Comparison of ENCODE assay signal across 15 mouse cellular contexts in the genomic region with DNA sequence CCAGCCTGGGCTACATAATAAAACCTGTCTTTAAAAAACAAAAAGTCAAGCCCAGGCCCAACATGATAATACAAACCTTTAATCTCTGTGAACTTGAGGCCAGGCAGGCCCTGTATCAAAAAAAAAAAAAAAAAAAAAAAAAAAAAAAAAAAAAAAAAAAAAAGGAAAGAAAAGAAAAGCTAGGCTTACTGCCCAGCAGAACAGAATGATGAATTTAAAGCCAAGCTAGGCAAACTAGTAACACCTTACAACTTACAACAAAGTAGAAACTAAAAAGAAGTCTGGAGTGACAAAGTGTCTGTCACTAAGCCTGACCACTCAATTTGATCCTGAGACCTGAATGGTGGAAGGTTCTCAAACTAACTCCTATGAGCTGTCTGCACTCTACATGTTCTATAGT.
"Had no signal": no experiment of that assay in that cellular context is flagged by ENCODE, and none has a peak within 500 bp of the region (broad histone marks: within the 10 kb centered on the region; RNA-seq: fewer than 3 reads in every experiment).

No protein-coding gene starts in this region.

- H3K9me3 ChIP-seq: neural tube, embryonic 15.5 days; stomach, embryonic 15.5 days had no signal

- H3K4me2 ChIP-seq: neural tube, embryonic 15.5 days; stomach, embryonic 15.5 days had no signal

- H3K27me3 ChIP-seq: neural tube, embryonic 15.5 days; stomach, embryonic 15.5 days had no signal

- DNase-seq: retina, postnatal 1 day; right cerebral cortex, adult 18-20 months; right cerebral cortex, postnatal 14 days; right cerebral cortex, postnatal 25 days; right cerebral cortex, postnatal 4 days; spleen, adult 18-20 months; thymus, adult 18-20 months; thymus, adult 2 months; thymus, postnatal 14 days; thymus, postnatal 25 days; thymus, postnatal 36 days; thymus, postnatal 4 days had no signal

- H3K4me3 ChIP-seq: neural tube, embryonic 15.5 days; stomach, embryonic 15.5 days had no signal

- H3K4me1 ChIP-seq: neural tube, embryonic 15.5 days; stomach, embryonic 15.5 days had no signal

- H3K36me3 ChIP-seq: neural tube, embryonic 15.5 days; stomach, embryonic 15.5 days had no signal

- H3K9ac ChIP-seq: neural tube, embryonic 15.5 days; stomach, embryonic 15.5 days had no signal

- H3K27ac ChIP-seq: neural tube, embryonic 15.5 days; stomach, embryonic 15.5 days; stomach, postnatal 0 days had no signal
